Mouse (Mus musculus): ENCODE data around the gene Tomm7. TPM values are rescaled to one million over a fixed set of nuclear protein-coding genes. Genes with fewer than 3 reads are reported as not detected.

The Tomm7 gene
- 184 and 201 TPM in 2 replicates for total RNA-seq (2012; rRNA removed)
- 142 and 146 TPM in 2 replicates for total RNA-seq (2014; rRNA removed)
- 133 and 162 TPM in 2 replicates for polyA plus RNA-seq (2012; ENCODE audit: insufficient read length, low read depth)

DNA sequence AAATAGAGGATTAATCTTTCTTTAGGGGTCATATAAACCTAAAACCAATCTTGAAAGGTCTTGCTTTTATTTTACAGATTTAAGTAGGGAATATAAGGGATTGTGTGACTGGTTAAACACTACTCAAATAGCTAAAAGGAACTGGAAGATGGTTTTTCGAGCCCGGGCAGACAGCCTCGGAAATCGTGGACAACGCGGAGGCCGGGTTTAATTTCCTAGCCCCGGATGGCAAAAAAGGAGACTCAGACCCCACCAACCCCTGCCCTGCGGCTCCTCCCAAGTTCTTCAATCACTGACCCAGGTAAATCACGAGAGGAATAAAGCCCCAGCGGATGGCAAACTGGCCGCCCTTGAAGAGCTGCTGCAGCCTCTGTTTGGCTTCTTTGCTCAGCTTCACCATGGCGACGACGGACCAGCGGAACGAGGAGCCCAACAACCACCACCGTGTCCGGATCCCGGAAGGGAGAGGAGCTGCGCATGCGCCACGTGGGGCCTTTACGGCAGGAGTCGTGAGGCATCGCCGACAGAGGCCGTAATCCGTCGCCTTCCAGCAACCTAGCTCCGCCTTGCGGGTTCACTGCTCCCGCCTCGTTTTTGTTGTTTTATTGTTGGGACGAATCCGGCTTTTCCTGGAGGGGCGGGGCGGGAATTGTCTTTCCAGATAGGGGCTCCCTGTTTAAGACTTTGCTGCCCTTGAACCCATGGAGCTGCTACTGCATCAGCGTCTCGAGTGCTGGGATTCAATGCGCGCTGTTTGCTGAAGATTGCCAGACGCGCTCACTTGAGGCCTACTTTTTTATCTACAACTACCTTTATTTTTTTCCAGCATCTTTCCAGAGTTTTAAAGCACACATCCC lies at the start of gene Tomm7:
Gene Tomm7 (minus strand): TSS at position 488 of the 857 bp plus-strand sequence.
- peaks cover 23% of the 10 kb centered on the region for H3K79me2 ChIP-seq (replicated peaks; ENCODE audit: control insufficient read depth, extremely low read depth, insufficient read depth, poor library complexity, severe bottlenecking)
- peak within 1 kb of the TSS; percentile 70 to 100 (median 70) for H3K4me3 ChIP-seq (replicated peaks in 1 of 3; ENCODE audit: low read depth in 2 of 3, low read length in 2 of 3, poor library complexity in 1 of 3)
- peaks cover 14 to 26% of the 10 kb centered on the region in 2 experiments for H3K36me3 ChIP-seq (replicated peaks in 1 of 2; ENCODE audit: control insufficient read depth in 1 of 2, insufficient read depth in 1 of 2, low read length in 1 of 2)
- H3K9me3 ChIP-seq (replicated peaks; ENCODE audit: low read length), result peaks cover 3% of the 10 kb centered on the region
- dilution Hi-C loops (cut with MboI; ENCODE audit: extremely low pct_ligation_motif_present, extremely low pct_unique_long_range_greater_than_20kb, low sequenced_read_pairs), result no loop called here
- TF ChIP-seq TCF12 (IDR thresholded peaks at IDR 0.05; ENCODE audit: low read depth, low read length) (peak; percentile 90), USF2 (conservative IDR thresholded peaks at IDR 0.05; ENCODE audit: low read depth, low read length) (no peak), GABPA (IDR thresholded peaks at IDR 0.05; ENCODE audit: insufficient replicate concordance, low read depth, low read length) (peak; percentile 51; the same call in 1 of the 2 replicates), MAFK (IDR thresholded peaks at IDR 0.05; ENCODE audit: insufficient replicate concordance, low read length) (no peak), ZC3H11A (IDR thresholded peaks at IDR 0.05; ENCODE audit: low read depth, low read length) (no peak), CHD2 (IDR thresholded peaks at IDR 0.05; ENCODE audit: low read length) (no peak), IRF4 (IDR thresholded peaks at IDR 0.05; ENCODE audit: low read depth, low read length) (peak; percentile 53; the same call in 1 of the 2 replicates), SMC3 (IDR thresholded peaks at IDR 0.05; ENCODE audit: low read depth, low read length) (no peak), ZMIZ1 (IDR thresholded peaks at IDR 0.05; ENCODE audit: low read depth, low read length) (no peak), MAZ (IDR thresholded peaks at IDR 0.05; ENCODE audit: low read depth, low read length) (no peak), POLR2A (IDR thresholded peaks at IDR 0.05; ENCODE audit: low read depth, low read length) (peak; percentile 87), E2F4 (IDR thresholded peaks at IDR 0.05; ENCODE audit: insufficient replicate concordance, low read depth, low read length) (no peak), USF1 (IDR thresholded peaks at IDR 0.05; ENCODE audit: low read depth, low read length) (no peak; the same call in 1 of the 2 replicates), JUN (IDR thresholded peaks at IDR 0.05; ENCODE audit: insufficient read depth, low read depth, low read length) (no peak), BHLHE40 (IDR thresholded peaks at IDR 0.05; ENCODE audit: low read depth, low read length) (no peak), CHD1 (IDR thresholded peaks at IDR 0.05; ENCODE audit: low read depth, low read length) (no peak), NRF1 (IDR thresholded peaks at IDR 0.05; ENCODE audit: low read depth, low read length) (peak; percentile 95), PAX5 (IDR thresholded peaks at IDR 0.05; ENCODE audit: low read length) (no peak), MAX (IDR thresholded peaks at IDR 0.05; ENCODE audit: low read length) (peak; percentile 87), ELF1 (IDR thresholded peaks at IDR 0.05; ENCODE audit: low read depth, low read length) (peak; percentile 99), ZNF384 (IDR thresholded peaks at IDR 0.05; ENCODE audit: low read depth, low read length) (no peak), RAD21 (IDR thresholded peaks at IDR 0.05; ENCODE audit: low read depth, low read length) (no peak), POLR2AphosphoS2 (IDR thresholded peaks at IDR 0.05; ENCODE audit: low read depth, low read length) (peak; percentile 73), NELFE (IDR thresholded peaks at IDR 0.05; ENCODE audit: low read depth, low read length) (peak; percentile 82), UBTF (IDR thresholded peaks at IDR 0.05; ENCODE audit: low read depth, low read length) (no peak), ETS1 (conservative IDR thresholded peaks at IDR 0.05; ENCODE audit: low read depth, low read length) (no peak), SIN3A (IDR thresholded peaks at IDR 0.05; ENCODE audit: low read length) (0 out of 2 replicates have a peak, but pooled peaks have one; percentile 93), CTCF (conservative IDR thresholded peaks at IDR 0.05 in 1 of 2, IDR thresholded peaks at IDR 0.05 in 1 of 2; ENCODE audit: low read depth in 2 of 2, low read length in 2 of 2) (no peak), KAT2A (IDR thresholded peaks at IDR 0.05; ENCODE audit: insufficient replicate concordance, low read length) (peak; percentile 98), MEF2A (IDR thresholded peaks at IDR 0.05; ENCODE audit: borderline replicate concordance, low read depth, low read length) (peak; percentile 30; the same call in 1 of the 2 replicates), EP300 (IDR thresholded peaks at IDR 0.05; ENCODE audit: low read length) (no peak), RCOR1 (conservative IDR thresholded peaks at IDR 0.05; ENCODE audit: low read depth, low read length) (no peak), ZKSCAN1 (IDR thresholded peaks at IDR 0.05; ENCODE audit: borderline replicate concordance, low read depth, low read length) (no peak), HCFC1 (IDR thresholded peaks at IDR 0.05; ENCODE audit: low read depth, low read length) (peak; percentile 95), MXI1 (IDR thresholded peaks at IDR 0.05; ENCODE audit: low read depth, low read length) (peak; percentile 94), MYC (IDR thresholded peaks at IDR 0.05; ENCODE audit: low read depth, low read length) (peak; percentile 87), TBP (conservative IDR thresholded peaks at IDR 0.05; ENCODE audit: low read depth, low read length) (0 out of 2 replicates have a peak, but pooled peaks have one; percentile 81), JUND (conservative IDR thresholded peaks at IDR 0.05; ENCODE audit: low read depth, low read length) (no peak)
- peak within 1 kb of the TSS; percentile 94 for H3K4me2 ChIP-seq (ENCODE audit: insufficient read depth, low read depth, poor library complexity, severe bottlenecking)
- peaks cover 5 to 21% of the 10 kb centered on the region in 2 experiments for H3K4me1 ChIP-seq (ENCODE audit: control insufficient read depth in 1 of 2, insufficient read depth in 2 of 2)
- DNase-seq (ENCODE audit: extremely low read depth), result peak; percentile 97
- in situ Hi-C loops (cut with MboI; ENCODE audit: low pct_ligation_motif_present, low pct_unique_long_range_greater_than_20kb, low sequenced_read_pairs), result no loop called here
- no peaks in the 10 kb centered on the region for H3K27me3 ChIP-seq (replicated peaks)
- H3K9ac ChIP-seq (ENCODE audit: insufficient read depth, low read depth), result peak within 1 kb of the TSS; percentile 80
- H3K27ac ChIP-seq (ENCODE audit: insufficient read depth, low read depth), result no peak within 1 kb of the TSS; the same call in 1 of the 2 replicates

Measured in CH12.LX (cell line).